Mouse (Mus musculus) CD4-positive, CD25-positive, alpha-beta regulatory T cell, adult 4 months (primary cell): ENCODE measurements around the gene Lurap1l. TPM values are rescaled to one million over a fixed set of nuclear protein-coding genes. Genes with fewer than 3 reads are reported as not detected.
"Not testable (repeated sequence)": the region's sequence is repeated elsewhere in the genome, so short reads cannot be mapped to it uniquely, and the experiment has no call there.

Source experiments
- ATAC-seq: one replicate; pipeline ENCODE4 v1.8.0; 2017
- polyA plus RNA-seq, 2 experiments: library from polyadenylated mRNA; unstranded; fragments of 100-300 nt; shearing (Covaris generic); gene quantifications; one replicate each; pipeline ENCODE4 v1.2.1; 2017

Gene Lurap1l
- polyA plus RNA-seq = not detected

GRCm38 (mm10) chr4:80910481-80910870, at the start of gene Lurap1l:
Gene Lurap1l (plus strand): TSS chr4:80910646.
- no peak for ATAC-seq

GRCm38 (mm10) chr4:80862962-80863361, 47.5 kb upstream of the Lurap1l start:
- ATAC-seq = no peak

- ATAC-seq = no peak
Observed at GRCm38 (mm10) chr4:80863906-80864305, 46.5 kb upstream of the Lurap1l start.

GRCm38 (mm10) chr4:80864511-80864922, 45.9 kb upstream of the Lurap1l start:
- ATAC-seq = no peak

GRCm38 (mm10) chr4:80866065-80866464, 44.4 kb upstream of the Lurap1l start:
- no peak for ATAC-seq

GRCm38 (mm10) chr4:80869598-80869997, 40.8 kb upstream of the Lurap1l start:
- ATAC-seq = no peak

GRCm38 (mm10) chr4:80872847-80873644, 37.4 kb upstream of the Lurap1l start:
- ATAC-seq = no peak

- ATAC-seq = no peak
Observed at GRCm38 (mm10) chr4:80874121-80874859, 36.2 kb upstream of the Lurap1l start.

- ATAC-seq = no peak
Observed at GRCm38 (mm10) chr4:80875055-80875454, 35.4 kb upstream of the Lurap1l start.

- no peak for ATAC-seq
Observed at GRCm38 (mm10) chr4:80881996-80882599, 28.3 kb upstream of the Lurap1l start.

- ATAC-seq = no peak
Observed at GRCm38 (mm10) chr4:80886631-80887030, 23.8 kb upstream of the Lurap1l start.

GRCm38 (mm10) chr4:80891004-80891403, 19.4 kb upstream of the Lurap1l start:
- ATAC-seq = no peak

- no peak for ATAC-seq
Observed at GRCm38 (mm10) chr4:80895278-80895894, 15.1 kb upstream of the Lurap1l start.

GRCm38 (mm10) chr4:80906726-80907125, 3.7 kb upstream of the Lurap1l start:
- no peak for ATAC-seq

GRCm38 (mm10) chr4:80907973-80908372, 2.5 kb upstream of the Lurap1l start:
- no peak for ATAC-seq

GRCm38 (mm10) chr4:80908902-80909301, 1.5 kb upstream of the Lurap1l start:
- no peak for ATAC-seq

- no peak for ATAC-seq
Observed at GRCm38 (mm10) chr4:80910871-80911701, 640 bp downstream of the Lurap1l start.

- ATAC-seq = no peak
Observed at GRCm38 (mm10) chr4:80911706-80912540, 1.5 kb downstream of the Lurap1l start.

GRCm38 (mm10) chr4:80915211-80915610, 4.8 kb downstream of the Lurap1l start:
- no peak for ATAC-seq

- ATAC-seq = no peak
Observed at GRCm38 (mm10) chr4:80916695-80917094, 6.2 kb downstream of the Lurap1l start.

GRCm38 (mm10) chr4:80917128-80917527, 6.7 kb downstream of the Lurap1l start:
- not testable (repeated sequence) for ATAC-seq
